Mouse (Mus musculus) lung, postnatal 0 days (tissue): ENCODE measurements around the gene Ywhaq.

Experiments used
- CTCF ChIP-seq: IDR thresholded peaks from 2 replicates; pipeline ENCODE4 v1.5.1; 2016; ENCODE audit warnings: antibody characterized with exemption, mild to moderate bottlenecking
- EP300 ChIP-seq: IDR thresholded peaks from 2 replicates; pipeline ENCODE4 v1.6.1; 2016; ENCODE audit warnings: antibody characterized with exemption, mild to moderate bottlenecking, control low read depth

DNA sequence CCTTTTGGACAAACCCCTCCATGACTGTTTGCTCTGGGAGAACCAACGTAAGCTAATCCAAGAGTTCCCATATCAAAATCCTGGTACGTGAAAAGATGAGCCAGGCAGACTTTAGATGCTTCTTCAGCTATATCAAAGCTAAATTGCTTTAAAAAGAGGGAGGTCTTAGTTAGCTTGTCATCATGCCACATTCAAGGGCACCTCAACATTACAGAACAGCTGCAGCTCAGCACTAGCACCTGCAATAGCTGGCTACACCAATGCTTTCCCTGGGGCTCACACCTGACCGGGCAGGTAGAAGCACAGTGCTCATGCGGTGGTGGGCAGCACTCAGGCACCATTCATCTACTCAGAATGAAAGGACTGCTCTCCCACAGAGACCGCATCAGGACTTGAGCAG, 76.8 kb downstream of the Ywhaq start:
- TF ChIP-seq CTCF (no peak), EP300 (no peak)
